Mouse (Mus musculus): ENCODE measurements at regions not wholly inside any gene's neighbourhood (a gene's known extent, or its start where the extent isn't known, plus 50 kb on each side); places are given as distances from the start of the nearest gene placed in this dataset.

- TF ChIP-seq CTCF (IDR thresholded peaks at IDR 0.05; ENCODE audit: insufficient read depth, low read depth, low read length) (no peak), POLR2A (IDR thresholded peaks at IDR 0.05; ENCODE audit: insufficient read depth, low read depth, low read length) (no peak)
- 71% methylated on average over 5 of the region's 5 CpGs for WGBS
- no peak overlapping the region for H3K27ac ChIP-seq (ENCODE audit: insufficient read depth, low read depth, low read length)
Measured at GRCm38 (mm10) chr13:37481514-37481913, 136.5 kb downstream of the Ly86 start.

GRCm38 (mm10) chr13:37482038-37482437 is 137.0 kb downstream of the Ly86 start:
- Histone ChIP-seq H3K4me3 (ENCODE audit: insufficient read depth, low read depth, low read length) (no peak overlapping the region), H3K4me1 (ENCODE audit: control insufficient read depth, insufficient read depth, low read length) (peaks cover 19% of the 10 kb centered on the region), H3K27ac (ENCODE audit: insufficient read depth, low read depth, low read length) (peak overlapping the region; percentile 77; the same call in 1 of the 2 replicates)
- WGBS, result 61% methylated on average over 2 of the region's 2 CpGs
- TF ChIP-seq POLR2A (IDR thresholded peaks at IDR 0.05; ENCODE audit: insufficient read depth, low read depth, low read length) (no peak), CTCF (IDR thresholded peaks at IDR 0.05; ENCODE audit: insufficient read depth, low read depth, low read length) (no peak)

More at GRCm38 (mm10) chr13:37481514-37481913, 136.5 kb downstream of the Ly86 start:
- Histone ChIP-seq H3K4me3 (ENCODE audit: insufficient read depth, low read depth, low read length) (no peak overlapping the region), H3K4me1 (ENCODE audit: control insufficient read depth, insufficient read depth, low read length) (peaks cover 19% of the 10 kb centered on the region)

DNA sequence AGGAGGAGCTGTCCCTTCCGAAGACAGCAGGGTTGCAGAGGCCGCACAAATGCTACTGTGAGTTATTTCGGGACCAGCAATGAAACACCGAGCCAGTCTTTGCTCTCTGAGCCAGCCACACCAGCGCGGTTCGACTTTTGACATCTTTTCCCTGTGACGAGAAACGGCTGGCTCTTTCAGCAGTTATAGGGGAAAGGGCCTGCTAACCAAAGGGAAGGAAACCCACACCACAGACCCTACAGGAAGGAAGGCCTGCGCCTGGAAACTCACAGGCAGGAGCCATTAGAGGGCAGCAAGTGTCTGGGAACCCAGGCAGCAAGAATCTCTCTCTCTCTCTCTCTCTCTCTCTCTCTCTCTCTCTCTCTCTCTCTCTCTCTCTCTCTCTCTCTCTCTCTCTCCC is 137.6 kb downstream of the Ly86 start:
- H3K4me3 ChIP-seq (ENCODE audit: insufficient read depth, low read depth, low read length), result no peak overlapping the region
- 18% methylated on average over 10 of the region's 10 CpGs for WGBS
- peak overlapping the region; percentile 77 for H3K27ac ChIP-seq (ENCODE audit: insufficient read depth, low read depth, low read length)
- peaks cover 19% of the 10 kb centered on the region for H3K4me1 ChIP-seq (ENCODE audit: control insufficient read depth, insufficient read depth, low read length)
- no peak for TF ChIP-seq POLR2A (IDR thresholded peaks at IDR 0.05; ENCODE audit: insufficient read depth, low read depth, low read length)
- TF ChIP-seq CTCF (IDR thresholded peaks at IDR 0.05; ENCODE audit: insufficient read depth, low read depth, low read length), result no peak

DNA sequence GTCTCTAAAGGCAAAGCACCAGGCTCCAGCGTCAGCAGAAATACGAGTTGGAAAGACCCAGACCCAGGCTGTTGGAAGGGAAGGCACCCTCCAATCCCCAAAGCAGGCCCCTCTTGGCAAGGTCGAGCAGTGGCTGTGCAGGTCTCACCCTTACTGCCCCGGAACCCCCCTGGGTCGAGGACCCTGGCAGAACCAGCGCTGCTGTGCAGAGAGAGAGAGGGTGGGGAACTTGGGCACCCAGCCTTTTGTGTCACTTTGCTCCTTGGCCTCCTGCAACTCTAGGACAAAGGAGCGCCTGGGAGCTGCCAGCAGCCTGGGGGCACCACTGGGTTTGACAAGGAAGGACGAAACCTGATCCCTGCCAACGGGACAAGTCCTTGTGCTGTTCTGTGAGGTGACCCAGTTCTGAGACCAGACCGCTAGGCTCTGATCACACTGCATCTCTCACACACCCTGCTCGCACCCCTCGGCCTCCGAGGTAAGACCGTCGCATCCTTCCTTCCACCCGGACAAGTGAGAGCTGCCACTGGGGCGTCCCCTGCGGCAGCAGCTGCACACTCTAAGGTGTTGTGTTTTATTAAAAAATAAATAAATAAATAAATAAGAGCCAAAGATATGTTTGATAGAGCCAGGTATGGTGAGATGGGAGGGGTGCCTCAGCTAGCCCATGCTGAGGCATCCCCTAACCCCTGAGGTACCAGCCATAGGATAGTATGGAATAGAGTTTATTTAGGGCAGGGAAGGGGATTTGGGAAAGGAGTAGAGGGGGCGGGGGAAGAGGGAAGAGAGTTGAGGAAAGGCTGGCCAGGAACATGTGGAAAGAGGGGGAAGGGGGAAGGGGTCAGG is 138.2 kb downstream of the Ly86 start:
- H3K27ac ChIP-seq (ENCODE audit: insufficient read depth, low read depth, low read length), result peak overlapping the region; percentile 77

DNA sequence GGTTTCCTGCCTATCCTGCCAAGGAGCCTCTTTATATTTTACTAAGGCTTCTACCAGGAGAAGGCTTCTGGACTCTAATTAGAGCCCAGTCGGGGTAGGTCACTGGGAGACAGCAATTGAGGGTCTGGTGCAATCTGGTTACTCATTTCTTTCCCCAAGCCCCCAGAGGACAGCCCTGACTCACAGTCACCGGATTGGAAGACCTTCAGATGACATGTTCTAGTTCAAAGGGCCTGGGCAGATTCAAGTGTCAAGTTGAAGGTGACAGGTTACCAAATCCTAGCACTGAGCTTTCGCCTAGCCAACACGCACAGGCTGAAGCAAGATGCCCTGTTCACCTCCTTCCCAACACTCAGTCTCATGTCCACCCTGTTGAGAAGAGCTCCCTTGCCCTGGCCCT is 139.6 kb downstream of the Ly86 start:
- peaks cover 10% of the 10 kb centered on the region for H3K4me1 ChIP-seq (ENCODE audit: control insufficient read depth, insufficient read depth, low read length)
- TF ChIP-seq CTCF (IDR thresholded peaks at IDR 0.05; ENCODE audit: insufficient read depth, low read depth, low read length), result no peak
- no peak for TF ChIP-seq POLR2A (IDR thresholded peaks at IDR 0.05; ENCODE audit: insufficient read depth, low read depth, low read length)
- no peak overlapping the region for H3K4me3 ChIP-seq (ENCODE audit: insufficient read depth, low read depth, low read length)
- 88% methylated on average over 4 of the region's 4 CpGs for WGBS
- H3K27ac ChIP-seq (ENCODE audit: insufficient read depth, low read depth, low read length), result no peak overlapping the region

More for the DNA sequence above, 138.2 kb downstream of the Ly86 start:
- no peak for TF ChIP-seq CTCF (IDR thresholded peaks at IDR 0.05; ENCODE audit: insufficient read depth, low read depth, low read length)
- no peak for TF ChIP-seq POLR2A (IDR thresholded peaks at IDR 0.05; ENCODE audit: insufficient read depth, low read depth, low read length)
- Histone ChIP-seq H3K4me3 (ENCODE audit: insufficient read depth, low read depth, low read length) (no peak overlapping the region), H3K4me1 (ENCODE audit: control insufficient read depth, insufficient read depth, low read length) (peaks cover 13% of the 10 kb centered on the region)
- WGBS, result 33% methylated on average over 19 of the region's 19 CpGs

DNA sequence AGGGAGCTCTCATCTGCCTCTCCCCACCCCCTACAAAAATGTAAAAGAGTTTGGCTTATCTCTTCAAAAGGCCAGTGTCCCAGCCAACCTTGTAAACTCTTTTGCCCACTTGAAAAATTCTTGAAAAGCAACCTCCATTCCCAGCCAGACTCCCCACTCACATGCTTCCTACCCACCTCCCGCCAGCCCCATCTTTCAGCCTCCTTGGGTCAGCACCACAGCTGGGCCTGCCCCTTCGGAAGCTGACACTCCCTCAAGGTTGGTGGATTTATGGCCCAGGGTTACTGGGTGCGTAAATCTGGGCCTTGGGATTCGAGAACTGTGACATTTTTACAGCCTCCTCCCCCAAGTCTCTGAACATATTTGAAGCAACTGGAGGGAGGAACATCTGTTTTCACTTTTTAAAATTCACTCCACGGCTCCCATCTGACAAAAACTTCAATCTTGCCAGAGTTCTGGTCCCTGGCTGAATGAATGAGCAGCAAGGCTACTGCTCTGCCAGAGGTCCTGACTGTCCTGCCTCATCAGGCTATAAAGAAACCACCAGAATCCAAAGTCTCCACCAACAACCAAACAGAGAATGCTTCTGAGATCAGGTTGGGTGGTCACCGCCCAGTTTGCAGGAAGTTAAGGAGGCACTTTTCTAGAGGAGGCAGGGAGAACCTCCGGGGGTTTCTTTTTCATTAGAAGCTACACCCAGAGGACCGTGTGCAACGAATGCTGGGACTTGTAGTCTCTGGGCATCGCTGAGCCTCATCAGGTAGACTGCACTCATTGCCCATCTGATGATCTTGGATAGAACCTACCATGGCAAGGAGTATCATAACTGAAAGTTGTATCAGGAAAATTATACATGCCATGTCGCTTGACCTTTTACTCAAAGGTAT is 147.3 kb downstream of the Ly86 start:
- WGBS, result 87% methylated on average over 11 of the region's 11 CpGs
- Histone ChIP-seq H3K4me3 (ENCODE audit: insufficient read depth, low read depth, low read length) (no peak overlapping the region), H3K4me1 (ENCODE audit: control insufficient read depth, insufficient read depth, low read length) (no peaks in the 10 kb centered on the region; the same call in 1 of the 2 replicates), H3K27ac (ENCODE audit: insufficient read depth, low read depth, low read length) (no peak overlapping the region)
- TF ChIP-seq POLR2A (IDR thresholded peaks at IDR 0.05; ENCODE audit: insufficient read depth, low read depth, low read length), result no peak
- no peak for TF ChIP-seq CTCF (IDR thresholded peaks at IDR 0.05; ENCODE audit: insufficient read depth, low read depth, low read length)

DNA sequence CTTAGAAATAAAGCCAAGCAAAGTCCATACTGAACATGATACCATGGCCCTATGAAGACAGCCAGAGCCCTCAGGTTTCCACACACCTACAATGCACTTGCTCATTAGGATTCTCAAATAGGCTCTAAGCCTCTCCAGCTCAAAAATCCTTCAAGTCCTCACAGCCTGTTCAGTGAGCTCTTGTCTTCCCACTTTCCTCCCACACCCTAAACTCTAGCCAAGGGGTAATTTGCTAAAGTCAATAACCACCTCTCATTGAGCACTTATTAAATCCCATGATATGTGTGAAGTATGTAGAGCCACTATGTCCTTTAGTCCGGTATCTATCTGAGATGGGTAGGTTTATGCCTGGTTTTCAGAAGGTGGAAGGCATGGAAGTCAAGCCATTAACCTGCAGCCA is 148.3 kb downstream of the Ly86 start:
- 95% methylated on average over 1 of the region's 1 CpGs for WGBS
- Histone ChIP-seq H3K27ac (ENCODE audit: insufficient read depth, low read depth, low read length) (no peak overlapping the region), H3K4me3 (ENCODE audit: insufficient read depth, low read depth, low read length) (no peak overlapping the region), H3K4me1 (ENCODE audit: control insufficient read depth, insufficient read depth, low read length) (no peaks in the 10 kb centered on the region; the same call in 1 of the 2 replicates)
- TF ChIP-seq CTCF (IDR thresholded peaks at IDR 0.05; ENCODE audit: insufficient read depth, low read depth, low read length) (no peak), POLR2A (IDR thresholded peaks at IDR 0.05; ENCODE audit: insufficient read depth, low read depth, low read length) (no peak)

GRCm38 (mm10) chr13:37495272-37495932 is 150.4 kb downstream of the Ly86 start:
- TF ChIP-seq CTCF (IDR thresholded peaks at IDR 0.05; ENCODE audit: insufficient read depth, low read depth, low read length) (no peak), POLR2A (IDR thresholded peaks at IDR 0.05; ENCODE audit: insufficient read depth, low read depth, low read length) (no peak)
- 86% methylated on average over 8 of the region's 8 CpGs for WGBS
- H3K4me3 ChIP-seq (ENCODE audit: insufficient read depth, low read depth, low read length), result no peak overlapping the region
- H3K27ac ChIP-seq (ENCODE audit: insufficient read depth, low read depth, low read length), result no peak overlapping the region
- H3K4me1 ChIP-seq (ENCODE audit: control insufficient read depth, insufficient read depth, low read length), result no peaks in the 10 kb centered on the region; the same call in 1 of the 2 replicates

Measured in olfactory bulb, adult 2 months (tissue).